Mouse (Mus musculus) lung, postnatal 4 days (tissue): ENCODE results near the gene Amer3.
A peak's percentile ranks its signal among the peaks of the same experiment; 100 is the strongest.
"Not testable (repeated sequence)": the region's sequence is repeated elsewhere in the genome, so short reads cannot be mapped to it uniquely, and the experiment has no call there.

Experiments used
- DNase-seq, 2 experiments: peaks; one replicate each; pipeline ENCODE4 v3.0.0; 2021

Gene Amer3

DNA sequence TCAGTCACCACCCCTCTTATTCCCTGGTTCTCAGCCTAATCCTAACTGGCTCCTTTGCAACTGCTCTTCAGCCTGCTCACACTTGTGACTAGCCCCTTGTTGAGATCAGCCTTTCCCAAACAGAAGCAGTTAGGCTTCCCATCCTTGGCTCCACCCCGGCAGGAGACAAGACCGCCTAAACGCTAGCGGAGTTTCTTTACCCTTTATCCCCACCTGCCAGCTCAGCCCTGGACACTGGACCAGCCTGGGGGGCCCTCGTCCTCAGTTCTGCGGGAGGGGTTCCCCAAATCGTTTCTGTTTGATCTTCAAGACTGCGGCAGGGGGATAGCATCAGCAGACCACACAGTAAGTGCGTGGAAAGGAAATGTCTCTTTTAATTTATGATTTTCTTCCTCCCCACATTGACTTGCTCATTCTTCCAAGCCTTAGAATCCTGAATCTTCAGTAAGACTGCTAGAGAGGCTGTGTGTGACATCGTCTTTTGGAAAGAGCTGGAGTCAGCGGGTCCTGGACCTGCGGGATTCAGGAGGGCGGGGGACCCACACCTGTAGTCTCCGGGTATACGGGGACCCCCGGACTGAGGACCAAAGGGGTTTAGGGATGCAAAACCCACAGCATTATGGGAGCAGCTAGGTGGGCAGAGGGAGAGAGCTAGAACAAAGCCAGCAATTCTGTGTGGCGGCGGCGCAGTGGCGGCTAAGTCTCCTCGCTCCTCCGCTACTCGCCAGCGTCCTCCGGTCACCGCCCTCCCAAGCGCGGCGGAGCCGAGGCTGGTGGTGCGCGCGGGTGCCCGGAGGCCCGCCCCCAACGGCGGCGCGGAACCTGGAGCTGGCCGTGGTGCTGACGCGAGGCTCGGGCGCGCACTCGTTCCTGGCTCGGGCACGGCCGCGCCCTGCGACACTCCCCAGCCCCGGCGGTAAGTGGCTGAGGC lies at the start of gene Amer3:
Gene Amer3 (plus strand): TSS at position 807 of the 931 bp plus-strand sequence.
- peak; percentile 77 to 81 for DNase-seq

GRCm38 (mm10) chr1:34534574-34534973 lies 44.9 kb upstream of the Amer3 start:
- DNase-seq, result not testable (repeated sequence)

- not testable (repeated sequence) for DNase-seq
These were observed 44.3 kb upstream of the Amer3 start, which contains the start of gene Cfc1 for GRCm38 (mm10) chr1:34535043-34535698. Cfc1 (plus strand) TSS chr1:34535648.

DNA sequence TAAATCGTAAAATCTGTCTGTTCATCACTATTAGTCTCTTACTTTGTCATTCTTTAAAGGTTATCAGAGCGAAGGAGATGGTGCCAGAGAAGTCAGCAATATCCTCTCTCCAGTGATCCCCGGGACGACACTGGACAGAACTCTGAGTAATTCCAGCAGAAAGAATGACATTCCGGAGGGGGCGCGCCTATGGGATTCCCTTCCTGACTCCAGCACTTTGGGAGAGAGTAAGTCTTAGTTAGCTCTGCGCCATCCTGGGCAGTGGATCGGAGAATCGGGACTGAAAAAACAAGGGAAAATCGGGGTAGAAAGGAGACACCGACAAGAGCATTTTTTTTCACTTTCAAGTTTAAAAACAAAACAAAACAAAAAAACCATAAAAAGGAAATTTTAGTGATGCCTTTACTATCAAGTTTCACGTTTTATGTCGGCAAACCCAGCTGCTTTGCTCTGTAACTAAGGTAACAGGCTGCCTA lies 43.1 kb upstream of the Amer3 start:
- DNase-seq, result no peak

GRCm38 (mm10) chr1:34536767-34537485 lies 42.5 kb upstream of the Amer3 start:
- peak; percentile 42 to 63 for DNase-seq

- no peak for DNase-seq
These were observed 32.4 kb upstream of the Amer3 start for GRCm38 (mm10) chr1:34547074-34547473.

DNA sequence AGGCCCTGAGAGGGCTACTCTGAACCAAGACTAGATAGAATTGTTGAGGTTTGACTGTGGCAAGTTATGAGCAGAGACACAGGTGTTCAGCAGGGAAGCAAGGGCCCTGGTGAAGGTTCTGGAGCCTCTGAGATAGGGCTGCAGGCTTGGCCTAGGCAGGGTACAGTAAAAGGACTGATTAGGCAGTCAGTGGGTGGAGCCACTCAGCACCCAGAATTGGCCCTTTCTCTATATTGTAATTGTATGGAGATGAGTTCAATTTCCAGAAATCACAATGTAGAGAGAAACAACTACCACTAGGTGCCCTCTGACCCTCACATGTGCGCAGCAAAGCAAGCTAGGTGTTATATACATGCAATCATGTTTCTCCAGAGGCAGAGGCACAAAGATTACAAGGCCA lies 25.8 kb upstream of the Amer3 start:
- no peak for DNase-seq

DNA sequence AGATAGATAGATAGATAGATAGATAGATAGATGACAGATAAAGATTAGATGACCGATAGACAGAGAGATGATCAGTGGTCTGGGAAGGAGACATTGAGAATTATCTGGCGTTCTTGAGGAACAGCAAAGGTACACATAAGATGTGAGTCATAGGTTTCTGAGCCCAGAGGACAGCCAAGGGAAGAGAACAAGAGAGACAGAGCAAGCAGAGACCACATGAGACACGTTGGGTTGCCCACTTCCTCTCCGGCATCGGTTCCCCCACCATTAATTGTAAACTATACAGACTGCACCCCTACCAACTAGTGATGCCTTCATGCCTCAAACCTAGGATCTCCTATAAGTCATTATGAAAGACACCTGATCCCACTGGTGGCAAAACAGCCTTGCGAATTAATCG lies 25.2 kb upstream of the Amer3 start:
- DNase-seq, result no peak

DNA sequence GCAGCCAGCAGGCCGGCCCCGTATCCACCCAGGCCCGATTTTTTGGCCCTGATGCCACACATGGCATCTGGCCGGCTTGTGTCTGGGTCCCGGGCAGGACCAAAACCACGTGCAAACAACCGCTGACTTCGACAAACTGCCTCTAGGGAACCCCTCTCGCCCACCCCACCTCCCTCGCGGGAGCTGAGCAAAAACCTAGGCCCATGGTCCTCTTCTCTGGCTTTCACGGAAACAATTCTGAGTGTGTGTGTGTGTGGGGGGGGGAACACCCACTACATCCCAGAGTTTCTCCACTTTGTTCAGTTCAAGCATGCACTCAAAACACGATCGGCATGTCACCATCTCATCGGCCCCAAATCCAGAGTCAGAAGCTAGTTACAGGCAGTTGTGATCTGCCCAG lies 18.6 kb upstream of the Amer3 start, which contains the start of gene Prss40:
Gene Prss40 (minus strand): TSS at position 101 of the 400 bp plus-strand sequence.
- no peak for DNase-seq

DNA sequence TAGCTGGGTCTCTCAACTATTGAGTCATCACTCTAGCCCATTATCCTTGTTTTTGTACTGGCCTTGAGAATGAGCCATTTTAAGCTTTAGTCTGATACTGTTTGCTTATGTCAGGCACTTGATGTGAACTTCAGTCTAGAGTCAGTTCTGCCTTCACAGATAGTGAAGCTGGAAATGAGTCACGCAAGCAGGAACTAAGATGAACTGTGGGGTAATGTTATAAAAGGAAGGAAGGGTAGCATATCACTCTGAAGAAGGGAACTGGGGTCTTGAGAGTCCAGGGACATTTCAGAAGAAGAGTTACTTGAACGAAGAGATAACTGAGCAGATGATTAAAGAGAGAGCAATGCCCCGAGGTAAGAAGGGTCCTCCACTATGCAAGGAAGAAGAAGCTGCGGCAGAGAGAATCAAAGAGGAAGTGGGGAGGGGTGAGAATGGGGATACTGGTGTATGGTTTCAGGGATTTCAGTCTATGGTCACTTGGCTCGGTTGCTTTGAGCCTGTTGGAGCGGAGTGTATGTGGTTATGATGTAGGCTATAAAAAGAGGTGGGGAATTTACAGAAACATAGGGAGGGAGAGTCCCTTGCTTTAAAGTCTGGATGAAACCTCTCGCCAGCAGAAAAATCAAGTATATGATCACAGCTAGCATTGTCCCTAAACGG lies 14.9 kb upstream of the Amer3 start:
- DNase-seq, result no peak

GRCm38 (mm10) chr1:34568120-34568519 lies 11.3 kb upstream of the Amer3 start:
- no peak for DNase-seq

GRCm38 (mm10) chr1:34569876-34570275 lies 9.6 kb upstream of the Amer3 start:
- no peak for DNase-seq

- DNase-seq, result no peak
These were observed 8.0 kb upstream of the Amer3 start for GRCm38 (mm10) chr1:34571431-34571830.

GRCm38 (mm10) chr1:34573221-34573620 lies 6.2 kb upstream of the Amer3 start:
- no peak for DNase-seq

GRCm38 (mm10) chr1:34579782-34580356 lies 412 bp downstream of the Amer3 start:
- DNase-seq, result no peak

DNA sequence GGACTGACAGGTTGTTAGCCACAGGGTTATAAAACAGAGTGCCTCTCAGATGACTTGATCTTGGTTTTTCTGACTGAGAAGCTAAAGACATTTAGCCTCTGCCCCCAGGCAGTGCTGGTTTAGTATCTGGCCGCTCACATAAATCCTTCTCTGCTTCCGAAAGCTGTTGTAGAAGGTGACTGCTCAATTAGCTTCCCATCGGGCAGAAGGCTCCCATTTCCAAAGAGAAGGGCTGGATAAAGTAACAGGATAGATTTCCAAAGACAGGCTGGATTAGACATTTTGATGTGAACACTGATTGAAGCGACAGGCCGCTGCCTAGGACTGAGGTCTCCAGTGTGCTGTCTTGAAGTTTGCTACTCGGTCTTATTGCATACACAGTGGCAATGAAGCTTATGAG lies 2.8 kb downstream of the Amer3 start:
- DNase-seq, result no peak

- no peak for DNase-seq
These were observed 4.4 kb downstream of the Amer3 start for GRCm38 (mm10) chr1:34583821-34584263.

DNA sequence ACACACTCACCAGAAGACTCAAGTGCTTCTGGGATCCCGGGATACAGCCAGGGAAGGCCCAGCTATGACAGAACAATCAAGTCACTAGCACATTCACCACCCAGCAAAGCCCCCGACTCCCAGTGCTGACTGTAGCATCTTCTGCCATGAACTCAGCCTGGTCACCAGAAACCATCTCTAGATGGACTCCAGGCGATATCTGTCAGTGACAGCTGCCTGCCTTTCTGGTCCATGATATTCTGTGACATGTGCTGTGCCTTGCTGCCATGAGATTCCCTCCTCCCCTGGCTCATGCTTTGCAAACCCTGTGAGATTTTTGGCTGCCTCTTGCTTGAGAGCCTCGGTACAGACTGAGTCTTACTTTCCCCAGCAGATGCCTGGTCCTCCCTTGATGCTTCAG lies 5.3 kb downstream of the Amer3 start:
- DNase-seq, result no peak

GRCm38 (mm10) chr1:34587298-34588096 lies 8.0 kb downstream of the Amer3 start:
- no peak for DNase-seq

DNA sequence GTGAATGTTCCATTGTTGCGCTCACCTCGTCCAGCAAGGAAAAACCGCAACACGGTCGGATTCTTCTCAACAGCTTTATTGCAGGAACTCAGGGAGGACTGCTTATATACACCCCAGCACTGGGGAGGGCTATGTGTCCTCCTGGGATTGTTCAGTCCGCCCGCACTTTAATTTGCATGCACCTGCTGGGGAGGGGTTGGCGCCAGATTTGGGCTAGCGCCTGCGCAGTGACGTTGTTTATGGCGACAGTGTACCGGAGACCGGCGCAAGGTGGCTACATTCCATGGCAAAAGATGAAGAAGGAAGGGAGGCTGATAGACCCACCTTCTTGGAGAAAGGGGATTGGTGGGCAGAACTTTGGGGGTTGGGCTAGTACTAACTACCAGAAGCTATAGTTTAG lies 20.5 kb downstream of the Amer3 start:
- DNase-seq, result no peak
